Mouse (Mus musculus) lung, postnatal 4 days (tissue): Measurements from ENCODE around the gene Dnm3.
A peak's percentile ranks its signal among the peaks of the same experiment; 100 is the strongest.

Source experiments
- DNase-seq, 2 experiments: peaks; one replicate each; pipeline ENCODE4 v3.0.0; 2021

Gene Dnm3

GRCm38 (mm10) chr1:162206998-162207707 is 270.7 kb downstream of the Dnm3 start:
- DNase-seq: peak; percentile 32 to 41

DNA sequence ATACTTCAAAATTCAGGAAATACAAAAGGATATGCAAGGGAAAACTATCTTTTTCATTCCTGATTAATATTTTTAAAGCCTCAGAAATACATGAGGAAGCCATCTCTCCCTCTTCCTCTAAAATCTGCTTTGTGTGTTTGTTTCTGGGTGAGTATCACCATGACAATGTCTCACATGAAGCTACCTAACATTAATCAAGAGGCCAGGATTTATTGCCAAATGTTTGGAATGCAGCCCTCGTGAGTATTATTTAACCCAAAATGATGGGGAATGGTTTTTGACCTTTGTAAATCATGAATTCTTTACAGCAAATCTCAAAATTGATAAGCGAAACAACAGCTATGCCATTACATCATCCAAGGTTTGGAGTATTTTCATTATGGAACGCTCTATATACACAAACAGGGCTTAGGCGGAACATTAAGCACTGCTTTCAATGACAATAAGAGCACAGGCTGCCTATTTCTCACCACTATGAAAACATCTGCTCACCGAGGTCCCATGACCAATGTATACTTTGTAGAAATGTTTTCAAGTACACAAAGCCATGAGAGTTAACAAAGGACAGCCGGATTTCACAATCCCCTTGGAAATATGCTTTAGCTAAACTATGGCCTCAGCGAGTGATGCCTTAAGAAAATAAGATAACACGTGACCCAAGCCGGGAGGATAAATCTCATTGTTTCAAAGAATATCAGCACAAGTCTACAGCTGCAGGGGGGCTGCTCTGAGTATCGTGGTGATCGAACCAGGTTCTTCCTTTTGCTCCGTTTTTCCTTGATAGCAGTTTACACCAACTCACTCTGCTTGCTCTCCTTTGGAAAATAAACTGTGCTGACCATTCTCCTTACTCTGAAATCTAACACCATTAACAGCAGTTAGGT is 275.1 kb downstream of the Dnm3 start:
- DNase-seq: no peak

- DNase-seq: no peak
These were observed 277.4 kb downstream of the Dnm3 start for GRCm38 (mm10) chr1:162200446-162200845.

DNA sequence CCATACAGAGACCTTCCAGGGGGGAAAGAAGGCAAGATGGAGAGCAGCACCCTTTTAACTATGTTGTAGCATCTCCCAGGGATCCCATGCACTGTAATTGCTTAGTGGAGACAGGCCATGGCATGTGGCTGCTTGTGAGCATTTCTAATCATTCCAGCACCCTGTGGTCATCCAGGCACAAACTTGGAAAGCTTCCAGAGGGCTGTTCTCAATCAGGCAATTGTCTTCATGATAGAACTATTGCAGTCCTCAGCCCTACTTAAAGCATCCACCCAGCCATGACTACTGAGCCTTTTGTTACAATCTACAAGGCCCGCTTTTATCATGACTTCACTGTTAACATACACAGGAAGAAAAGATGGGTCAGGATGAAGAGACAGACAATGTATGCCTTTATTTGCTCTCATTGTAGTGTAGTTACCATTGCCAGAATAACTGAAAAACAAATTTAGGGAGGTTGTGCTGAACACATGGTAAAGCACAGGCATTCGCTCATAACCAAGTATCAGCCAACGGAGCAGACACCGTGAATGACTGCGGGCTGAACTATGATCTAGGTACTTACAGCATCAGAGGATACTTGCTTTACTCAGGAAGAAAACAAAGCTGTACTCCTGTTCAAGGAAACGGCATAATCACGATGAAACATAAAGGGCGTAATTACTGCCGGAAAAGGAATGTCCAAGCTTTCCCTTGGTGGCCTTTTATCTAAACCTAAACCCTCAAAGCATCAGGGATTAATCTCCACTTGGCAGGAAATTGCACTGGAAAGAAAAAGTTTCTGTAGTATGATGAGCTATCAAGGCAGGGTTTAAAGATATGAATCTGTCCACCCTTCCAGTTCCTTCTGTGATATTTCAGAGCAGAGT is 280.8 kb downstream of the Dnm3 start:
- DNase-seq: no peak

GRCm38 (mm10) chr1:162188744-162189143 is 289.1 kb downstream of the Dnm3 start:
- no peak for DNase-seq

- DNase-seq: peak; percentile 16 to 36
These were observed 290.3 kb downstream of the Dnm3 start for GRCm38 (mm10) chr1:162187352-162188120.

DNA sequence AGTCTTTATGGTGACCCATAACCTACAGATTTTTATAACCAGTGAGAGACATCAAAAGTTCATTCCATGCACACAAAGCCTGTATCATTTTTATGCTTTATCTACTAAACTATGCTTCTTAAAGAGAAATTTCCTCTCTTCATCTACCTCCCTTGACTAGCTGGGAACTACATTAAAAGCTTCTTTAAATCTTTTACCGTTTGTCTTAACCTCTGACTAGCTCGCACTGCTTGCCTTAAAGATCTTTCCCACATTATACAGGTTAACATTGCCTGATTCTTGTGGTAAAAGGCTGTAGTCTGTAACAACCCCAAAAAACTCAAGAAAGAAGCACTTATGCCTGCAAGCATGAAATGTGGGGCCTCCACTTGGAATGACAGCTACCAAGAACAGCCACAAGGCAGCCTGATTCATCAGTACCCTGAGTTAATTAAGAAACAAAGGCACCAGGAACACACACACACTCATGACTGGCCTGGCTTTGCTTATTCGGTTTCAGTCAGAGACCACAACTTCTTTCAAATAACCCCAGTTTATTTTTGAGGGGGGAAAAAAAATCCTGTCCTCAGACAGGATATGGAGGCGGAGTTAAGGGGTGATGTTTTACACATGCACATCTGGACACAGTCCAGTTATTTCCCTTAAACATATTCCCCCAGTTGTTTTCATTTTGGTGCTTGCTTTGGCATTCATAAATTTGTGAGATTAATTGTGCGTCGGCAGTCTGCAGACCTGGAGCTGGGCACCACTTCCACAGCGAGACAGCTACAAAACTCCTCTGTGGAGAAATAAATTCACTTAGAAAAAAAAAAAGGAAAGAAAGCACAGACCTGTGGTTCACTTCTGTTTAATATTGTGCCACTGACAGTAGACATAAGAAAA is 291.1 kb downstream of the Dnm3 start:
- DNase-seq: no peak

DNA sequence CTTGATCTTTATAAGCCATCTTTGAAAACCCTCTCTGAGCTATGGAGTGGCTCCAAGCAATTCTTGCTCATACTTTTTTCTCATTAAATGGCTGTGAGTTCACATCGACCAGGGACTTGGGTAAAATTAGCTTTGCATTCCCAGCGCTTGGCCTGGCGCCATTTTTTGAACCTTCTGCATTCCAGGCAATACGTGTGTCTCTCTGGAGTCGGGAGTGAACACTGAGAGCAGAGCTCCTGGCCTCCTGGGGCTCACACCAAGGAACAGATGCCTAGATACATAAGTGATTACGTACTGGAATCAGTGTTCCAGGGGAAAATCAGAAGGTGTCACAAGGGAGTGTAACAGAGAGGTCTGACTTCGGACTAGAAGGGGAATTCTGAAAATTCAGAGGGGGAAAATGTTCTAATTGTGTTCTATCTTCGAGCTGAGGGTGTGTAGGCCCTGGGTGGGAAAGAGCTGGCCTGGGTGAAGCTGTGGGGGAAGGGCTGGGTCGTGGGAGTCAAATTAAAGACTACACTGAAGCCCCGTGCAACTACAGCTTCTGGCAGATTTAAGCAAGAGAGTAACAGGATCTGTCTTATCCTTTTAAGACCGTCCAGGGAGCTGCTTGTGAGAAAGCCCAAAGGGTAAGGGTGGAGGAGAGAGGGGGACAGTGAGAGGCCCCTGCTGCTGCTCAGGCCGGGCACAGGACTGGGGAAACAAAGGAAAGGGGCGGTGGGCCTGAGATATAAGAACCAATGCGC is 293.7 kb downstream of the Dnm3 start:
- peak in 1 of 2 experiments; percentile 27 for DNase-seq

DNA sequence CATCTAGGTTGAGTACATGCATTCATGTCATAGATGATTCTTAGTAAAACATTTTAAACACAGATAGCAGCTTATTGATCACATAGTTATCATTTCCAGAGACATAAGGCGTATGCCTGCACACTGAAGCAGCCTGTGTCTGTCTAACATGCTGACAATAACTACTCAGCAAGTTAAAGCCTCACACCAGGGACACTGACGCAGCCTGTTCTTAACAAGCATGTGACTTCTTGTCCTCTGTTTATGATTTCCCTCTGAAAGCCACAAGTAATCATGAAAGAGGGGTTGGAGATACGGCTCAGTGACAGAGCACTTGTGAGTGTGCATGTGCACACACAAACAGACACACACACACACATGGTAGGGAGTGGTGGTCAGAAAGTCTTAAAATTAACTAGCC is 294.4 kb downstream of the Dnm3 start:
- DNase-seq: no peak

DNA sequence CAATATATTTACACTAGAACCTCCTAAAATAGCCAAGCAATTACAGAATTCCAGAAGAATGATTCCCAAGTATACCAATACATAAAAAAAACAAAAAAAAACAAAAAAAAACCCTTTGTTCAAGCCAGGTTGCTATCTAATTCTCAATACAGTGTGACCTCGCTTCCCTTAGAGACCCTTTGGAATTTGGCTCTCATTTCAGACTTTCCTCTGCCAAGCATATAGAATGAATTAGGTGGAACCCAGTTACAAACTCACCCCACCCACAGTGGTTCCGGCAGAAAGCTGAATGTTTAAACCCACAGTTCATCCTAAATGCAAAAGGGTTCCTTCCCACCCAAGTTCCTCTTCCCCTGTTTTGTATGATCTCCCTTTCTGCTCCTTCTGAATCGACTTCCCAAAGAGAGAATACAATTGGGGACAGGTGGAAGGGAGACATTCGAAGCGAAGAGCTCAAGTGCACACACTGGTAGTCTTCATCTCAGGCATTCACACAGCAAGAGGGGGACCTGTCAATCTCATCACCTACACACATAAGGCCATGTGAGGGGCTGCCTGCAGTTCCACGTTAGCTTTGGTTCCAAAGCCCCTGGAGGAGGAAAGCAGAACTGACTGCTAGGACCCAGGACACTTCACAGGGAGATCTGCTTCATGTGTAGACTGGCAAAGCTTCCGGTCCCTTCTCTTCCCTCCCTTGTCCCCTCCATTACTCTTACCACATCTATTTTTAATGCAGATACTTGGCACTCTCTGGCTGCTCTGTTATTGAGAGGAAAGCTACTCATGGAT is 296.5 kb downstream of the Dnm3 start:
- DNase-seq: no peak

GRCm38 (mm10) chr1:162180451-162180850 is 297.4 kb downstream of the Dnm3 start:
- no peak for DNase-seq

DNA sequence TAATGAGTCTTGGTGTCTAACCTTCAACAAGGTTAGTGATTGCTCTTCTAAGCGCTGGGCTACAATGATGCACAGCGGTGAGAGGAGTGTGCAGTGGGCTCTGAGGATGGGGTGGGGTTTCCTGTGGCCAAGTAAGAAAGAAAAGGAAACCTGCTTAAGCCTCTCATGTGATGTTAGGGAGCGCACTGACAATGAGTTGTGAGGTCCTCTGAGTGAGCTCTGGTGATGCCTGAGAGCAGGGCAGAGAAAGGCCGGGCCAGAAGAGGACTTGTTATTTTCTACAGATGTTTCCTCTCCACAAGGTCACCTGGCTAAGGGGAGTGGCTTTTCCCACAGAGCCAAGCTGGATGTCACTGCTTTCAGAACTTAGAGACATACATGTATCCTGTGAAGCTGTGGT is 298.4 kb downstream of the Dnm3 start:
- no peak for DNase-seq

DNA sequence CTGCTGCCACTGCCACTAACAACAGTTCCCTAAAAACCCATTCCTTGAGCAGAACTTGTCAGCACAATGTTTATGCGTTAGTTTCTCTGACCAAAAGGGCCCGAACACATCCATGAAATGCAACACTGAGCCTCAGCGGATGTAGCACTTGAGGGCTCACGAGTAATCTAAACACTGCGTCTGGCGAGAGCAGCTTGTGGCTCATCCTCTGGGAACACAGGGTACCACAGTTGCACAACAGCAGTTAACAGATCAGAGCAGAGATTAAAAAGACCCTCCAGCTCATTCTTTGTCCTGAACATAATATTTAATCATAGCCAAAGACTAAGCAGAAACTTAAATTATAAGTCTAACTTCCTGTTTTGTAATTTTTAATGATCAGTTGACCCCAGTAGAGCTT is 305.0 kb downstream of the Dnm3 start:
- DNase-seq: peak; percentile 16 to 66

DNA sequence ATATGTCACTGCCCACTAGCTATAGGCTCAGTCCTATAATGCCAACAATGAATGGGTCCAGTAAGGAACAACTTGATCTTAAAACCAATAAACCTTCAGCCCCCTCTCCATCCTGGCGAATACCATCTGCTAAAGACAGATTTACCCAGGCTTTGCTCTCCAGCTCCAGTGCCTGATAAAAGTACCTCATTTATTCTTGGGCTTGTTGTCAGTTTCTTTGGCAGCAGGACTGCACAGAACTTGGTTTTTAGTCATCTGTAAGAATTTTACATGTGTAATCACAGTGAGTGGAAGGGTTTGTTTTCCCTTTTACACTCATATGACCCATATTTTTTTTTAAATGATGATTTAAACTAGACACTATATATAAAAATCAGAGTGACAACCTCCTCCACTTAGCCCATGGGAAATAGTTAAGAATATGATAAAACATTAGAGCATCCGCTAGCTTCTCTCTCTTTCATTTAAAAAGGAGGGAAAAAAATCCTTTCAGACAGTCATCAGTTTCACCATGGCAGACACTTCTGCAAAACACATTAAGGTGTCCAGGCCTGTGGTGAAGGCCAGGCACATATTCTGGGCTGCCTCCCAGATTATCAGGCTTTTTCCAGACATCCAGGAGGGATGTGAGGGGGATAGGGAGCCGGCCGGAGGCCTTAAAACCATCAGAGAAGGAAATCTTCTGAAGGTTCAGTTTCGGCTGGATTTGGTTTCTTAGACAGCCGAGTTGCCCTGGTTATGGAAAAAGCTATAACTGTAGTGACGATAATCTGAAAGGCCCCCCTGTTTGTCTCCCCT is 313.9 kb downstream of the Dnm3 start:
- no peak for DNase-seq

- DNase-seq: no peak
These were observed 315.2 kb downstream of the Dnm3 start for GRCm38 (mm10) chr1:162162677-162163076.

- DNase-seq: no peak
These were observed 315.6 kb downstream of the Dnm3 start for GRCm38 (mm10) chr1:162162249-162162648.

DNA sequence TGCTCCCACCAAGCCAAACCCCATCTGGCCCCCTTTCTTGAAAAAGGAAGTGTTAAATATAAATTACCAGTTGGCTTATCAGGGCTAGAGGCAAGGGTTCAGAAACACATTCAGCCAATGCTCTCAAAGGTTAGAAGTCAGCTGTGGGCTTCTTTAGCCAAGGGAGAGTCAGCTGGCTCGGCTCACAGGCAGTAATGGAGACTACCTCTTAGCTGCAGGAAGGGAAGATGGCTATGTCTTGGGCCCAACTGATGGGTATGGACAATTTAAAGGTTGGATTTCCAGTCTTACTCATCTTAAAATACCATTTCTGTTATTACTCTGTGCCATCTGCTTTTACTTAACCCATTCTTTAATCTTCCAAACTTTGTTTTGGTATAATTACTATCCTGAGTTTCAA is 317.1 kb downstream of the Dnm3 start:
- DNase-seq: no peak

DNA sequence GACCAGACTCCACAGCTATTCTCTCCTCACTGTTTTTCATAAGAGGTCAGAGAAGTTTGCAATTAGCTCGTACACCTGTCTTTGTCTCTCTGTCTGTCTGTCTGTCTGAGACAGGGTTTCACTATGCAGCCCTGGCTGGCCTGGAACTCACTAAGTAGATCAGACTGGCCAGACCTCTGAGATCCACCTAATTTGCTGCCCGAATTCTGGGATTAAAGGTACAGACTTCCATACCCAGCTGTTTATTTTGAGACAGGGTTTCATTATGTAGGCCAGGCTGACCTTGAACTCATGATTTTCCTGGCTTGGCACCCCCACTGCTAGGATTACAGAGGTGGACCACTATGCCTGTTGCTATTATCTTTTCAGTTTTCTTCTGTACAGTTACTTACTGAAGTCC is 319.3 kb downstream of the Dnm3 start:
- no peak for DNase-seq

DNA sequence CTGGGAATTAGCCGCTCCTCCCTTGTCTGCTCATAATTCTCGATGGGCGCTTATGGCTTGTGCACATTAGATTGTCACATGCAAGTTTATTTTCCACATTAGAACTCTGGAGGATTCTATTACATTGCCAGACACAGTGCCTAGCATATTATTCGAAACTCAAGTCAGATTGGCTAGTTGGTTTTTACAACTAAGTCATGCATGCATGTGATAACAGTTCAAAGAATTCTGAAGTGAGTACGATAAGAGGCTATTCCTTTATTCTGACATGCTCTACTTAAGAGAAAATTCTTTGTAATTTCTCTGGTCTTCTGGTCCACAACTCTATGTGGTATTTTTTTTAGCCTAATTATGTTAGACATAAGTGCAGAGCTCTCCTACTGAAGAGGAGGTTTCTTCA is 320.2 kb downstream of the Dnm3 start:
- DNase-seq: no peak
